Mouse (Mus musculus) frontal cortex, adult 2 months (tissue): ENCODE measurements around the gene Ebf1. TPM values are rescaled to one million over a fixed set of nuclear protein-coding genes. Genes with fewer than 3 reads are reported as not detected.
A peak's percentile ranks its signal among the peaks of the same experiment; 100 is the strongest.

Experiments used
- DNase-seq, 2 experiments: peaks; one replicate each; pipeline ENCODE4 v3.0.0; 2022; ENCODE audit warnings: low spot score in 1 of 2; ENCODE audit errors: extremely low spot score in 1 of 2
- polyA plus RNA-seq: library from polyadenylated mRNA; depleted of rRNA; stranded (reverse); fragments of >200 nt; gene quantifications from 2 replicates; pipeline ENCODE4 v1.2.3, GENCODE M21; 2012

The Ebf1 gene
- polyA plus RNA-seq, 1 experiment, result 4.4 TPM

- DNase-seq, result no peak
Measured at GRCm38 (mm10) chr11:44928403-44928802, 311.3 kb downstream of the Ebf1 start.

GRCm38 (mm10) chr11:44932942-44933483 lies 315.9 kb downstream of the Ebf1 start:
- DNase-seq, result no peak

GRCm38 (mm10) chr11:44943781-44944180 lies 326.7 kb downstream of the Ebf1 start:
- peak in 1 of 2 experiments; percentile 13 for DNase-seq

GRCm38 (mm10) chr11:44944401-44944800 lies 327.3 kb downstream of the Ebf1 start:
- DNase-seq, result no peak

GRCm38 (mm10) chr11:44946618-44947017 lies 329.5 kb downstream of the Ebf1 start:
- no peak for DNase-seq

- no peak for DNase-seq
Measured at GRCm38 (mm10) chr11:44948541-44948940, 331.4 kb downstream of the Ebf1 start.

GRCm38 (mm10) chr11:44949140-44949539 lies 332.0 kb downstream of the Ebf1 start:
- no peak for DNase-seq

GRCm38 (mm10) chr11:44950319-44950718 lies 333.2 kb downstream of the Ebf1 start:
- no peak for DNase-seq

GRCm38 (mm10) chr11:44951506-44951905 lies 334.4 kb downstream of the Ebf1 start:
- no peak for DNase-seq

GRCm38 (mm10) chr11:44953337-44953736 lies 336.2 kb downstream of the Ebf1 start:
- peak in 1 of 2 experiments; percentile 13 for DNase-seq

- DNase-seq, result peak in 1 of 2 experiments; percentile 8
Measured at GRCm38 (mm10) chr11:44953863-44954262, 336.7 kb downstream of the Ebf1 start.

GRCm38 (mm10) chr11:44954362-44954761 lies 337.2 kb downstream of the Ebf1 start:
- DNase-seq, result no peak

- DNase-seq, result no peak
Measured at GRCm38 (mm10) chr11:44962746-44963440, 345.8 kb downstream of the Ebf1 start.

- no peak for DNase-seq
Measured at GRCm38 (mm10) chr11:44969011-44969410, 351.9 kb downstream of the Ebf1 start.

GRCm38 (mm10) chr11:44974271-44974670 lies 357.2 kb downstream of the Ebf1 start:
- DNase-seq, result no peak

- no peak for DNase-seq
Measured at GRCm38 (mm10) chr11:44975151-44975550, 358.0 kb downstream of the Ebf1 start.

GRCm38 (mm10) chr11:44976254-44976802 lies 359.2 kb downstream of the Ebf1 start:
- no peak for DNase-seq

- peak; percentile 18 to 51 for DNase-seq
Measured at GRCm38 (mm10) chr11:44977921-44978397, 360.8 kb downstream of the Ebf1 start.

GRCm38 (mm10) chr11:44979391-44979790 lies 362.3 kb downstream of the Ebf1 start:
- no peak for DNase-seq

- DNase-seq, result no peak
Measured at GRCm38 (mm10) chr11:44982225-44982624, 365.1 kb downstream of the Ebf1 start.

GRCm38 (mm10) chr11:44983961-44984360 lies 366.8 kb downstream of the Ebf1 start:
- no peak for DNase-seq

- no peak for DNase-seq
Measured at GRCm38 (mm10) chr11:44984381-44984780, 367.3 kb downstream of the Ebf1 start.
